9 mouse cellular contexts compared by ENCODE assay signal in the genomic region with DNA sequence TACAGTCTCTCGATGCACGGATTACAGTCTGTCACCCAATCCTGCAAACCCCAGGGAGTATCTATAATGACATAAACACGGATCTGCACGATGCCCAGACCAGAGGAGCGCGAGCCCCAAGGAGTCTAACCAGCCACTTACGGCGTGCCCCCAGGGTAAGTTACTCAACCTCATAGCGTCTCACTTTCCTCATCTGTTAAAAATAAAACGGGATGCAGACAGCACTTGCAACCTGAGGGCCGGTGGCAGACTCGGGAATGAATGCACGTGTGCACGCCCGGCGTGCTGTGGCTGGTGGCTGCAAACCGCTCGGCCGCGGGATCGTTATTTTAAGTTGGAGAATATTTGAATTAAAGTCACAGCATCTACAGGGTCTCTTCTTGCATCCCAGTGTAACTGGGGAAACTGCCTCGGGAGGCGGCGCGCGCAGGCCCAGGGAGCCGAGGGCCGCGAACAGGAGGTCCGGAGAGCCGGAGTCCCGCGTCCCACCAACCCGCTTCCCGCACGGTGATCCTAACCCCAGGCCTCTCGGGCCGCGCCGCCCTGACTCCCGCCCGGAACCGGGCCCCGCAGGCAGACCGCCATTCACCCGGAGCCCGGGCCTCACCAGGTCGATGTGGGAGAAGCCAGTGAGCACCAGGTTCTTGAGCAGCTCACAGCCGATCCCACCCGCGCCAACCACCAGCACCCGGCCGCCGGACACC. TPM values are rescaled to one million over a fixed set of nuclear protein-coding genes. Genes with fewer than 3 reads are reported as not detected.
DNase-seq lines count a peak whose midpoint lies in the region; ATAC-seq and TF ChIP-seq lines count a peak whose summit lies in the region.
"Had no signal": no experiment of that assay in that cellular context is flagged by ENCODE, and none has a peak within 500 bp of the region (broad histone marks: within the 10 kb centered on the region; RNA-seq: fewer than 3 reads in every experiment).

No protein-coding gene starts in this region.

- H3K36me3 ChIP-seq in forebrain, embryonic 14.5 days (ENCODE audit: control insufficient read depth, insufficient read depth, low read length): peaks cover 23% of the 10 kb centered on the region
- peaks cover 30% of the 10 kb centered on the region for H3K36me3 ChIP-seq in kidney, embryonic 15.5 days
- peaks cover 31% of the 10 kb centered on the region for H3K36me3 ChIP-seq in megakaryocyte, embryonic 14.5 days (replicated peaks; ENCODE audit: low read length)

- DNase-seq in left cerebral cortex, adult 2 months (ENCODE audit: extremely low spot score in 1 of 2, low spot score in 2 of 2): no peak
- no peak for DNase-seq in left cerebral cortex, adult 11 months (ENCODE audit: low spot score)
- peak; percentile 70 for DNase-seq in ZHBTc4 (ENCODE audit: low read depth, low spot score)
- peak; percentile 9 for DNase-seq in forebrain, embryonic 14.5 days (ENCODE audit: low spot score)
- no peak for DNase-seq in T-cell, adult 2 months (ENCODE audit: low spot score)
- no peak for DNase-seq in urinary bladder, adult 2 months (ENCODE audit: low spot score)

- no peaks in the 10 kb centered on the region for H3K4me1 ChIP-seq in forebrain, embryonic 14.5 days (ENCODE audit: control insufficient read depth, insufficient read depth, low read length)
- H3K4me1 ChIP-seq in kidney, embryonic 15.5 days: peaks cover 9% of the 10 kb centered on the region
- peaks cover 21% of the 10 kb centered on the region for H3K4me1 ChIP-seq in megakaryocyte, embryonic 14.5 days

- peak overlapping the region; percentile 75 for H3K4me3 ChIP-seq in left cerebral cortex, adult 2 months
- H3K4me3 ChIP-seq in forebrain, embryonic 14.5 days (ENCODE audit: low read depth, low read length): peak overlapping the region; percentile 95
- H3K4me3 ChIP-seq in kidney, embryonic 15.5 days (replicated peaks): peak overlapping the region; percentile 98
- peak overlapping the region; percentile 97 for H3K4me3 ChIP-seq in megakaryocyte, embryonic 14.5 days (replicated peaks)

- H3K4me2 ChIP-seq in forebrain, embryonic 14.5 days (ENCODE audit: low read length): peak overlapping the region; percentile 80
- H3K4me2 ChIP-seq in kidney, embryonic 15.5 days: peak overlapping the region; percentile 74

- WGBS in forebrain, embryonic 14.5 days: under 1% methylated on average over 51 of the region's 54 CpGs
- under 1% methylated on average over 54 of the region's 54 CpGs for WGBS in kidney, embryonic 15.5 days

- no peak for TF ChIP-seq CTCF in left cerebral cortex, adult 2 months (IDR thresholded peaks at IDR 0.05)

- ATAC-seq in forebrain, embryonic 14.5 days: peak; percentile 87
- ATAC-seq in kidney, embryonic 15.5 days (replicated peaks; ENCODE audit: low FRiP score): peak; percentile 88

- intact Hi-C loops in left cerebral cortex, adult 2 months (cut with DNase I): loop anchor here (2.0 kb wide), 1 partner anchor 29 kb away; a partner anchor contains a TSS

- H3K27me3 ChIP-seq in forebrain, embryonic 14.5 days (replicated peaks; ENCODE audit: control insufficient read depth, insufficient read depth, low read length): no peaks in the 10 kb centered on the region
- no peaks in the 10 kb centered on the region for H3K27me3 ChIP-seq in kidney, embryonic 15.5 days
- H3K27me3 ChIP-seq in megakaryocyte, embryonic 14.5 days (replicated peaks): no peaks in the 10 kb centered on the region

- H3K27ac ChIP-seq in left cerebral cortex, adult 2 months: peak overlapping the region; percentile 82
- H3K27ac ChIP-seq in forebrain, embryonic 14.5 days (ENCODE audit: low read depth, low read length): peak overlapping the region; percentile 75
- H3K27ac ChIP-seq in kidney, embryonic 15.5 days: peak overlapping the region; percentile 93

- H3K9ac ChIP-seq in forebrain, embryonic 14.5 days (ENCODE audit: low read length): peak overlapping the region; percentile 95
- peak overlapping the region; percentile 99 for H3K9ac ChIP-seq in kidney, embryonic 15.5 days

- H3K9me3 ChIP-seq in forebrain, embryonic 14.5 days (replicated peaks; ENCODE audit: control insufficient read depth, low read length): no peaks in the 10 kb centered on the region
- no peaks in the 10 kb centered on the region for H3K9me3 ChIP-seq in kidney, embryonic 15.5 days (replicated peaks)
- H3K9me3 ChIP-seq in megakaryocyte, embryonic 14.5 days: no peaks in the 10 kb centered on the region

RNA-seq across cellular contexts. Expression of a gene that starts 1.5 kb away (rescaled TPM):
- 10 to 100 TPM; 89.2 to 93.5 TPM for total RNA-seq in left cerebral cortex, adult 2 months (2021)
- 199 and 213 TPM in 2 replicates for polyA plus RNA-seq in forebrain, embryonic 14.5 days (2014; fragmentation: Nextera tagmentation; extraction: Ambion mirVana)
- polyA plus RNA-seq in kidney, embryonic 15.5 days (2015; fragmentation: Nextera tagmentation; extraction: Ambion mirVana): 221 and 223 TPM in 2 replicates
- 1.3 and 8.8 TPM in 2 replicates for polyA plus RNA-seq in megakaryocyte, embryonic 14.5 days (2012; ENCODE audit: insufficient read depth, low replicate concordance)
- 76.1 and 90.3 TPM in 2 replicates for polyA plus RNA-seq in urinary bladder, adult 2 months (2012; rRNA removed)

RNA-seq across cellular contexts. Expression of a gene that starts 28.5 kb away (rescaled TPM):
- 10 to 100 TPM; 23.8 to 26.9 TPM for total RNA-seq in left cerebral cortex, adult 2 months (2021)
- polyA plus RNA-seq in forebrain, embryonic 14.5 days (2014; fragmentation: Nextera tagmentation; extraction: Ambion mirVana): 79.4 and 84.3 TPM in 2 replicates
- 64.8 and 67.7 TPM in 2 replicates for polyA plus RNA-seq in kidney, embryonic 15.5 days (2015; fragmentation: Nextera tagmentation; extraction: Ambion mirVana)
- polyA plus RNA-seq in megakaryocyte, embryonic 14.5 days (2012; ENCODE audit: insufficient read depth, low replicate concordance): 4.0 and 6.7 TPM in 2 replicates
- 34.9 and 44.6 TPM in 2 replicates for polyA plus RNA-seq in urinary bladder, adult 2 months (2012; rRNA removed)

RNA-seq across cellular contexts. Expression of a gene that starts 34.9 kb away (rescaled TPM):
- total RNA-seq in left cerebral cortex, adult 2 months (2021): 10 to 100 TPM in 1 of 2 experiments, 1 to 10 TPM in 1; 9.8 to 11.7 TPM
- 3.3 and 4.2 TPM in 2 replicates for polyA plus RNA-seq in forebrain, embryonic 14.5 days (2014; fragmentation: Nextera tagmentation; extraction: Ambion mirVana)
- 6.3 and 8.2 TPM in 2 replicates for polyA plus RNA-seq in kidney, embryonic 15.5 days (2015; fragmentation: Nextera tagmentation; extraction: Ambion mirVana)
- 1.2 and 1.7 TPM in 2 replicates for polyA plus RNA-seq in megakaryocyte, embryonic 14.5 days (2012; ENCODE audit: insufficient read depth, low replicate concordance)
- 23.0 and 23.3 TPM in 2 replicates for polyA plus RNA-seq in urinary bladder, adult 2 months (2012; rRNA removed)
- total RNA-seq: neutrophil, adult 5-6 weeks had no signal

Comparison
In these comparisons a context has a peak if more than half of its experiments do, and no peak if none do; other contexts are left out.
1. DNase-seq: peak in ZHBTc4 (single experiment) and forebrain, embryonic 14.5 days (single experiment); none in left cerebral cortex, adult 2 months (0 of 2), left cerebral cortex, adult 11 months (single experiment), T-cell, adult 2 months (single experiment) and urinary bladder, adult 2 months (single experiment).
2. Peak in every context shown above with its lines, with median percentiles within 50 percentile points of each other: H3K27ac ChIP-seq and H3K4me3 ChIP-seq.